Mouse (Mus musculus) heart, adult 2 months (tissue): Measurements from ENCODE around the gene Amotl1.

Experiments
- CTCF ChIP-seq: fragments of 200-600 bp; IDR thresholded peaks from 2 replicates; pipeline ENCODE4 v1.8.1; 2022; ENCODE audit warnings: antibody characterized with exemption, mild to moderate bottlenecking, moderate library complexity
- EP300 ChIP-seq: fragments of 200-500 bp; IDR thresholded peaks from 2 replicates; pipeline ENCODE4 v1.6.1; 2011; ENCODE audit warnings: low read depth, low read length, control low read depth; ENCODE audit not compliant: insufficient read depth
- POLR2A ChIP-seq: fragments of 200-500 bp; IDR thresholded peaks from 2 replicates; pipeline ENCODE4 v1.6.1; 2011; ENCODE audit warnings: mild to moderate bottlenecking, low read depth, low read length, control low read depth; ENCODE audit not compliant: insufficient read depth

DNA sequence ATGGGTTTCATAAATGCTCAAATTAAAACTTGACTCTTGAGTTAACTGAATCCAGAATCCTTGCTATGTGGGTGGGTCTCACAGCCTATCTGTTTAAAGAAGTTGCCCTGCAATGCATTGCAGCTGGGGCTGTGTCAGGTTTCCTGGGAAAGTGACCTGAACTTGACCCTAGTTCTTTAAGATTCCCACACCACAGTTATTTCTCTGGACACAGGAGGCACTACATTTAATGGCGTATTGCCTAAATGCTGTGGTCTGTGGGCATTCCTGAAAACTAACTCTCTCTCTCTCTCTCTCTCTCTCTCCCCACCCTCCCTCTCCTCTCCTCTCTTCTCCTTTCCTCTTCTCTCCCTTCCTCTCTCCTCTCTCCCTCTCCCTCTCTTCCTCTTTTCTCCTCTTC lies 59.2 kb downstream of the Amotl1 start:
- TF ChIP-seq EP300: no peak
- TF ChIP-seq POLR2A: no peak
- TF ChIP-seq CTCF: no peak
